Mouse (Mus musculus): ENCODE measurements around the gene Zc3h4.
A peak's percentile ranks its signal among the peaks of the same experiment; 100 is the strongest.
"Not testable (repeated sequence)": the region's sequence is repeated elsewhere in the genome, so short reads cannot be mapped to it uniquely, and the experiment has no call there.

Zc3h4 gene

GRCm38 (mm10) chr7:16400689-16401611 is at the start of gene Zc3h4:
Gene Zc3h4, plus strand, starts transcription at chr7:16400910.
- peak; percentile 92 to 93 for DNase-seq (ENCODE audit: low spot score in 2 of 2)

- no peak for DNase-seq (ENCODE audit: low spot score in 2 of 2)
Observed at GRCm38 (mm10) chr7:16355854-16356594, 44.7 kb upstream of the Zc3h4 start.

GRCm38 (mm10) chr7:16357602-16358001 is 43.1 kb upstream of the Zc3h4 start:
- DNase-seq (ENCODE audit: low spot score in 2 of 2): no peak

GRCm38 (mm10) chr7:16364319-16364718 is 36.4 kb upstream of the Zc3h4 start:
- no peak for DNase-seq (ENCODE audit: low spot score in 2 of 2)

GRCm38 (mm10) chr7:16364901-16365500 is 35.7 kb upstream of the Zc3h4 start:
- DNase-seq (ENCODE audit: low spot score in 2 of 2): no peak

- no peak for DNase-seq (ENCODE audit: low spot score in 2 of 2)
Observed at GRCm38 (mm10) chr7:16366133-16366646, 34.5 kb upstream of the Zc3h4 start.

- no peak for DNase-seq (ENCODE audit: low spot score in 2 of 2)
Observed at GRCm38 (mm10) chr7:16366669-16367068, 34.0 kb upstream of the Zc3h4 start.

- DNase-seq (ENCODE audit: low spot score in 2 of 2): no peak
Observed at GRCm38 (mm10) chr7:16368835-16369234, 31.9 kb upstream of the Zc3h4 start.

- no peak for DNase-seq (ENCODE audit: low spot score in 2 of 2)
Observed at GRCm38 (mm10) chr7:16370596-16370995, 30.1 kb upstream of the Zc3h4 start.

- DNase-seq (ENCODE audit: low spot score in 2 of 2): no peak
Observed at GRCm38 (mm10) chr7:16373719-16374118, 27.0 kb upstream of the Zc3h4 start.

- DNase-seq (ENCODE audit: low spot score in 2 of 2): no peak
Observed at GRCm38 (mm10) chr7:16374989-16375388, 25.7 kb upstream of the Zc3h4 start.

GRCm38 (mm10) chr7:16376505-16376904 is 24.2 kb upstream of the Zc3h4 start:
- DNase-seq (ENCODE audit: low spot score in 2 of 2): peak in 1 of 2 experiments; percentile 37

GRCm38 (mm10) chr7:16387160-16388041 is 13.3 kb upstream of the Zc3h4 start, which contains the start of gene Sae1:
Gene Sae1, minus strand, starts transcription at chr7:16387806.
- DNase-seq (ENCODE audit: low spot score in 2 of 2): peak; percentile 96 to 99

GRCm38 (mm10) chr7:16389942-16390341 is 10.8 kb upstream of the Zc3h4 start:
- not testable (repeated sequence) for DNase-seq (ENCODE audit: low spot score in 2 of 2)

GRCm38 (mm10) chr7:16392923-16393322 is 7.8 kb upstream of the Zc3h4 start:
- DNase-seq (ENCODE audit: low spot score in 2 of 2): no peak

GRCm38 (mm10) chr7:16395944-16396343 is 4.8 kb upstream of the Zc3h4 start:
- DNase-seq (ENCODE audit: low spot score in 2 of 2): peak in 1 of 2 experiments; percentile 60

GRCm38 (mm10) chr7:16397465-16397864 is 3.2 kb upstream of the Zc3h4 start:
- no peak for DNase-seq (ENCODE audit: low spot score in 2 of 2)

GRCm38 (mm10) chr7:16398387-16399050 is 2.2 kb upstream of the Zc3h4 start:
- DNase-seq (ENCODE audit: low spot score in 2 of 2): peak in 1 of 2 experiments; percentile 49

- peak; percentile 94 to 96 for DNase-seq (ENCODE audit: low spot score in 2 of 2)
Observed at GRCm38 (mm10) chr7:16399098-16399819, 1.5 kb upstream of the Zc3h4 start.
